Mouse (Mus musculus) spleen, adult 2 months (tissue): ENCODE measurements around the gene Gm40193. TPM values are rescaled to one million over a fixed set of nuclear protein-coding genes. Genes with fewer than 3 reads are reported as not detected.

Experiments
- DNase-seq, 2 experiments: peaks; one replicate each; pipeline versions ENCODE4 v3.0.0 to v3.0.0-alpha.2; 2012 to 2021; ENCODE audit warnings: low spot score in 2 of 2, low read depth in 1 of 2
- H3K27ac ChIP-seq: fragments of 200-500 bp; 2 replicates; pipeline ENCODE4 v1.5.1; 2012; ENCODE audit warnings: low read length, inconsistent platforms; ENCODE audit not compliant: insufficient read depth
- H3K27me3 ChIP-seq: fragments of 200-500 bp; 2 replicates; pipeline ENCODE4 v1.6.1; 2012; ENCODE audit warnings: mild to moderate bottlenecking, moderate library complexity, low read length, inconsistent platforms; ENCODE audit not compliant: control insufficient read depth, insufficient read depth
- H3K36me3 ChIP-seq: fragments of 200-500 bp; 2 replicates; pipeline ENCODE4 v1.6.1; 2012; ENCODE audit warnings: mild to moderate bottlenecking, low read length, inconsistent platforms; ENCODE audit not compliant: control insufficient read depth, insufficient read depth
- H3K4me1 ChIP-seq: fragments of 200-500 bp; 2 replicates; pipeline ENCODE4 v1.6.1; 2011; ENCODE audit warnings: inconsistent platforms; ENCODE audit not compliant: control insufficient read depth, insufficient read depth, insufficient read length
- H3K4me3 ChIP-seq: fragments of 200-500 bp; 2 replicates; pipeline ENCODE4 v1.5.1; 2011; ENCODE audit warnings: mild to moderate bottlenecking, inconsistent platforms; ENCODE audit not compliant: insufficient read depth, insufficient read length; ENCODE audit errors: extremely low read depth
- CTCF ChIP-seq: fragments of 200-500 bp; IDR thresholded peaks from 2 replicates; pipeline ENCODE4 v1.5.1; 2011; ENCODE audit warnings: mild to moderate bottlenecking, inconsistent platforms; ENCODE audit not compliant: insufficient read depth, insufficient read length, insufficient replicate concordance; ENCODE audit errors: extremely low read depth
- POLR2A ChIP-seq: fragments of 200-500 bp; IDR thresholded peaks from 2 replicates; pipeline ENCODE4 v1.6.1; 2011; ENCODE audit warnings: low read depth, low read length, inconsistent platforms
- WGBS: fragments of 180-500 bp; shearing (Covaris S2); methylation state at CpG from one replicate; pipeline ENCODE4 v1.1.7; 2018; 5-methylcytosine and 5-hydroxymethylcytosine counted together
- polyA plus RNA-seq: library from polyadenylated mRNA; depleted of rRNA; stranded (reverse); fragments of >200 nt; gene quantifications from 2 replicates; pipeline ENCODE4 v1.2.3, GENCODE M21; 2012

Gm40193 gene
- polyA plus RNA-seq, 1 experiment, result not detected

- 40% methylated on average over 2 of the region's 2 CpGs for WGBS
- Histone ChIP-seq H3K27ac (no peak overlapping the region), H3K27me3 (no peaks in the 10 kb centered on the region), H3K4me1 (no peaks in the 10 kb centered on the region), H3K36me3 (no peaks in the 10 kb centered on the region), H3K4me3 (no peak overlapping the region)
- DNase-seq, result peak in 1 of 2 experiments; percentile 38
- TF ChIP-seq POLR2A (no peak), CTCF (0 out of 2 replicates have a peak, but pooled peaks have one; percentile 14)
These were observed 16.4 kb downstream of the Gm40193 start for GRCm38 (mm10) chr11:70516352-70516751.

GRCm38 (mm10) chr11:70514288-70514687 lies 18.5 kb downstream of the Gm40193 start, which contains the start of gene Vmo1:
TSS of gene Vmo1 (minus strand) at chr11:70514616.
- H3K36me3 ChIP-seq, result no peaks in the 10 kb centered on the region
- DNase-seq, result no peak
- no peak for TF ChIP-seq POLR2A
- no peak for TF ChIP-seq CTCF
- WGBS, result 88% methylated on average over 7 of the region's 7 CpGs
- H3K4me1 ChIP-seq, result no peaks in the 10 kb centered on the region
- H3K27ac ChIP-seq, result no peak within 1 kb of the TSS
- no peak within 1 kb of the TSS for H3K4me3 ChIP-seq
- no peaks in the 10 kb centered on the region for H3K27me3 ChIP-seq

- DNase-seq, result no peak
- H3K27ac ChIP-seq, result no peak overlapping the region
- no peaks in the 10 kb centered on the region for H3K27me3 ChIP-seq
- H3K36me3 ChIP-seq, result no peaks in the 10 kb centered on the region
- no peak for TF ChIP-seq POLR2A
- no peak for TF ChIP-seq CTCF
- WGBS, result 53% methylated on average over 11 of the region's 11 CpGs
- no peak overlapping the region for H3K4me3 ChIP-seq
- no peaks in the 10 kb centered on the region for H3K4me1 ChIP-seq
These were observed 19.2 kb downstream of the Gm40193 start for GRCm38 (mm10) chr11:70513520-70513919.

GRCm38 (mm10) chr11:70512709-70513342 lies 19.9 kb downstream of the Gm40193 start:
- Histone ChIP-seq H3K4me3 (no peak overlapping the region), H3K4me1 (no peaks in the 10 kb centered on the region), H3K27me3 (no peaks in the 10 kb centered on the region), H3K36me3 (no peaks in the 10 kb centered on the region), H3K27ac (no peak overlapping the region)
- DNase-seq, result no peak
- TF ChIP-seq POLR2A, result no peak
- no peak for TF ChIP-seq CTCF
- WGBS, result 56% methylated on average over 7 of the region's 7 CpGs

DNA sequence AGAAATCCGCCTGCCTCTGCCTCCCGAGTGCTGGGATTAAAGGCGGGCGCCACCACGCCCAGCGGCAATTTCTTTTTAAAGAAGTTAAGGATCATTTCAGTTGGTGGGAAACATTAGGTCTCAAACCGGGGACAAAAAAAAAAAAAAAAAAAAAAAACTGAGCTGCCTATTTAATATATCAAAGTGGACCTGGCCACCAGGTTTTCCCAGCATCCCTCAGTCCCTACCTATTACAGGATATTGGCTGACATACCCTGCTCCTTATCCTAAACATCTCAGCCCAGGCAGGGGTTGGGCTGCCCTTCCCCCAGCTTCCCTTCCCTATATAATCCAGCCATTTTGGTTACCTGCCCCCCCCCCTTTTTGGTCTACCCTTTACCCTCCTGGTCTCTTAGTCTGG lies 20.9 kb downstream of the Gm40193 start:
- TF ChIP-seq CTCF (no peak), POLR2A (no peak)

DNA sequence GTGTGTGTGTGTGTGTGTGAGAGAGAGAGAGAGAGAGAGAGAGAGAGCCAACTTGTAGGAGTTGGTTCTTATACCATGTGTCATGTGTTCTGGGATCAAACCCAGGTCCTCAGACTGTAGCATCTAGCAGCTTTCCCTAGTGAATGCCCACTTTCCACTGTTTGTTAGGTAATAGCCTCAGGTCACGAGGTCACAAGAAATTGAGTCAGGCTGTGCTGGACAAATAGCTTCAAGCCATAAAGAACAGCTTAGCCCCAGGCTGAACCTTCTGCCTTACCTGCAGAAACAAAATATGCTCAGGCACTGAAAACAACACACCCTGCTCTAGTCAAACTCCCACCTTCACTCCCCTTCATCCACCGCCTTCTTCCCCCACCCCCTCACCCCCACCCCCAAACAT lies 21.5 kb downstream of the Gm40193 start:
- no peak overlapping the region for H3K4me3 ChIP-seq
- no peaks in the 10 kb centered on the region for H3K4me1 ChIP-seq
- no peak overlapping the region for H3K27ac ChIP-seq
- no peak for TF ChIP-seq POLR2A
- TF ChIP-seq CTCF, result no peak
- WGBS, result 89% methylated on average over 2 of the region's 2 CpGs
- no peaks in the 10 kb centered on the region for H3K27me3 ChIP-seq
- H3K36me3 ChIP-seq, result no peaks in the 10 kb centered on the region
- DNase-seq, result no peak

More for the DNA sequence above, 20.9 kb downstream of the Gm40193 start:
- WGBS, result 94% methylated on average over 7 of the region's 7 CpGs
- no peaks in the 10 kb centered on the region for H3K36me3 ChIP-seq
- no peak overlapping the region for H3K4me3 ChIP-seq
- H3K27ac ChIP-seq, result no peak overlapping the region
- no peak for DNase-seq
- H3K4me1 ChIP-seq, result no peaks in the 10 kb centered on the region
- H3K27me3 ChIP-seq, result no peaks in the 10 kb centered on the region
